Mouse (Mus musculus): ENCODE results near the gene Ptges3.
"Not testable (repeated sequence)": the region's sequence is repeated elsewhere in the genome, so short reads cannot be mapped to it uniquely, and the experiment has no call there.

The Ptges3 gene

GRCm38 (mm10) chr10:128059207-128059981 is 640 bp downstream of the Ptges3 start:
- DNase-seq (ENCODE audit: extremely low spot score) = peak; percentile 58

GRCm38 (mm10) chr10:128061109-128061508 is 2.4 kb downstream of the Ptges3 start:
- no peak for DNase-seq (ENCODE audit: extremely low spot score)

- no peak for DNase-seq (ENCODE audit: extremely low spot score)
Observed at GRCm38 (mm10) chr10:128062221-128062989, 3.7 kb downstream of the Ptges3 start.

- no peak for DNase-seq (ENCODE audit: extremely low spot score)
Observed at GRCm38 (mm10) chr10:128066072-128066471, 7.3 kb downstream of the Ptges3 start.

GRCm38 (mm10) chr10:128069201-128069600 is 10.4 kb downstream of the Ptges3 start:
- DNase-seq (ENCODE audit: extremely low spot score) = no peak

GRCm38 (mm10) chr10:128070432-128070831 is 11.7 kb downstream of the Ptges3 start:
- not testable (repeated sequence) for DNase-seq (ENCODE audit: extremely low spot score)

- not testable (repeated sequence) for DNase-seq (ENCODE audit: extremely low spot score)
Observed at GRCm38 (mm10) chr10:128078269-128078668, 19.5 kb downstream of the Ptges3 start.

GRCm38 (mm10) chr10:128080496-128080895 is 21.7 kb downstream of the Ptges3 start:
- no peak for DNase-seq (ENCODE audit: extremely low spot score)

- DNase-seq (ENCODE audit: extremely low spot score) = no peak
Observed at GRCm38 (mm10) chr10:128081807-128082476, 23.2 kb downstream of the Ptges3 start.

- peak; percentile 43 for DNase-seq (ENCODE audit: extremely low spot score)
Observed at GRCm38 (mm10) chr10:128082477-128082808, 23.7 kb downstream of the Ptges3 start.

- DNase-seq (ENCODE audit: extremely low spot score) = peak; percentile 98
Observed at GRCm38 (mm10) chr10:128082880-128083421, 24.2 kb downstream of the Ptges3 start, which contains the start of gene Atp5b. Gene Atp5b (plus strand): TSS chr10:128083273.

GRCm38 (mm10) chr10:128083688-128084087 is 24.9 kb downstream of the Ptges3 start:
- DNase-seq (ENCODE audit: extremely low spot score) = no peak

GRCm38 (mm10) chr10:128084160-128084559 is 25.4 kb downstream of the Ptges3 start:
- no peak for DNase-seq (ENCODE audit: extremely low spot score)

- DNase-seq (ENCODE audit: extremely low spot score) = peak; percentile 20
Observed at GRCm38 (mm10) chr10:128086391-128086790, 27.6 kb downstream of the Ptges3 start.

GRCm38 (mm10) chr10:128087216-128087615 is 28.5 kb downstream of the Ptges3 start:
- DNase-seq (ENCODE audit: extremely low spot score) = not testable (repeated sequence)

- DNase-seq (ENCODE audit: extremely low spot score) = no peak
Observed at GRCm38 (mm10) chr10:128088181-128088580, 29.4 kb downstream of the Ptges3 start.

- DNase-seq (ENCODE audit: extremely low spot score) = no peak
Observed at GRCm38 (mm10) chr10:128089842-128090241, 31.1 kb downstream of the Ptges3 start.

GRCm38 (mm10) chr10:128090651-128091563 is 32.2 kb downstream of the Ptges3 start:
- DNase-seq (ENCODE audit: extremely low spot score) = peak; percentile 92

- DNase-seq (ENCODE audit: extremely low spot score) = peak; percentile 61
Observed at GRCm38 (mm10) chr10:128091564-128092505, 33.1 kb downstream of the Ptges3 start, which contains the start of gene Baz2a. Gene Baz2a (plus strand): TSS chr10:128091577.

All from embryo, embryonic 9.5 days (tissue).